ENCODE assay signal across 23 mouse cellular contexts in the genomic region with DNA sequence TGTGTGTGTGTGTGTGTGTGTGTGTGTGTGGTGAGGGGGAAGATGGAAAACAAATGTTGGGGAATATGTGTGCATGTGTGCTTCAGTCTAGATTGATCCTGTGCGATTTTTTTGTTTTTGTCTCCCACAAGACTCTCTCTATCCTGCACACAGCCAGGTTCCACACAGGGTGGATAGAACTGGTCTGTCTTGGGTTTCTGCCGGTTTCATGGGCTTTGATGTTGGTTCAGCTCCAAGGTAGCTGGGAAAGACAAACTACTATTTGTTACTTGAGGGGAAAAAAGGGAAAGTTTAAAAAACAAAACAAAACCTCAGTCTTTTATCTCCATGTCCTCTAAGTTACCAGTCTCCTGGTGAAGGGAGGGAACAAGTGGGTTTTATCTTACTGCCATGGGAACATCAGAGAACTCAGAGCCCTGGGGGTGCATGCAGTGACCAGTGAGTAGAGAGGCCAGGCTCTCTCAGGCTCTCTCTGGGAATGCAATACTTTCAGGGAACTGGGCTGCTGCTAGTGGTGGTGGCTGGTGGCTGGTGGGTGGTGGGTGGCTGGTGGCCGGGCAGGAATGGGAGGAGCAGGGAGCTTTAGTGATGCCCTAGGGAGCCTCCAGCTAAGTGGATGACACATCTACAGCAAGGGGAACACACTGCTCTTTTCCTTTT. TPM values are rescaled to one million over a fixed set of nuclear protein-coding genes. Genes with fewer than 3 reads are reported as not detected.
DNase-seq lines count a peak whose midpoint lies in the region; ATAC-seq and TF ChIP-seq lines count a peak whose summit lies in the region.
"Had no signal": no experiment of that assay in that cellular context is flagged by ENCODE, and none has a peak within 500 bp of the region (broad histone marks: within the 10 kb centered on the region; RNA-seq: fewer than 3 reads in every experiment).

No protein-coding gene starts in this region.

- H3K9me3 ChIP-seq in forebrain, postnatal 0 days (ENCODE audit: low read length), result no peaks in the 10 kb centered on the region
- no peaks in the 10 kb centered on the region for H3K9me3 ChIP-seq in forebrain, embryonic 11.5 days (ENCODE audit: control insufficient read depth, low read length)
- H3K9me3 ChIP-seq in heart, postnatal 0 days (replicated peaks; ENCODE audit: control insufficient read depth, low read length), result no peaks in the 10 kb centered on the region
- no peaks in the 10 kb centered on the region for H3K9me3 ChIP-seq in stomach, postnatal 0 days (ENCODE audit: control insufficient read depth, low read length)
- H3K9me3 ChIP-seq: embryonic facial prominence, embryonic 13.5 days; forebrain, embryonic 13.5 days; heart, embryonic 13.5 days; hindbrain, embryonic 10.5 days had no signal

- H3K9ac ChIP-seq in forebrain, postnatal 0 days, result no peak overlapping the region
- H3K9ac ChIP-seq in forebrain, embryonic 11.5 days (ENCODE audit: low read length), result no peak overlapping the region
- no peak overlapping the region for H3K9ac ChIP-seq in heart, postnatal 0 days (replicated peaks; ENCODE audit: low read depth, low read length)
- H3K9ac ChIP-seq in stomach, postnatal 0 days (ENCODE audit: low read length), result no peak overlapping the region
- H3K9ac ChIP-seq: embryonic facial prominence, embryonic 13.5 days; forebrain, embryonic 13.5 days; heart, embryonic 13.5 days; hindbrain, embryonic 14.5 days had no signal

- no peak overlapping the region for H3K4me3 ChIP-seq in forebrain, postnatal 0 days (ENCODE audit: low read depth, low read length)
- no peak overlapping the region for H3K4me3 ChIP-seq in forebrain, embryonic 11.5 days (ENCODE audit: low read depth, low read length)
- no peak overlapping the region for H3K4me3 ChIP-seq in heart, postnatal 0 days (ENCODE audit: low read depth, low read length)
- no peak overlapping the region for H3K4me3 ChIP-seq in stomach, postnatal 0 days (ENCODE audit: low read depth, low read length)
- H3K4me3 ChIP-seq: embryonic facial prominence, embryonic 13.5 days; forebrain, embryonic 13.5 days; heart, adult 2 months; heart, embryonic 13.5 days; hindbrain, embryonic 10.5 days had no signal

- ATAC-seq in forebrain, postnatal 0 days, result peak; percentile 36; the same call in 1 of the 2 replicates
- ATAC-seq in forebrain, embryonic 11.5 days (replicated peaks; ENCODE audit: low FRiP score), result no peak
- peak; percentile 24; the same call in 1 of the 2 replicates for ATAC-seq in heart, postnatal 0 days (ENCODE audit: insufficient read depth, low read depth)
- no peak for ATAC-seq in stomach, postnatal 0 days (ENCODE audit: low FRiP score, low TSS enrichment)
- ATAC-seq: activated CD4-positive, CD25-positive, alpha-beta regulatory T cell, adult 4 months; forebrain, embryonic 13.5 days had no signal

- whole genome bisulfite sequencing in forebrain, postnatal 0 days, result 64% methylated on average over 3 of the region's 3 CpGs
- 76% methylated on average over 3 of the region's 3 CpGs for WGBS in forebrain, embryonic 11.5 days
- WGBS in heart, postnatal 0 days, result 64% methylated on average over 3 of the region's 3 CpGs
- WGBS in stomach, postnatal 0 days, result 87% methylated on average over 3 of the region's 3 CpGs

- no peak for DNase-seq in forebrain, postnatal 0 days
- DNase-seq in forebrain, embryonic 11.5 days (ENCODE audit: low spot score), result no peak
- DNase-seq in heart, postnatal 0 days (ENCODE audit: low spot score), result no peak
- DNase-seq in heart, postnatal 36 days, result no peak
- peak; percentile 25 for DNase-seq in kidney, postnatal 14 days
- no peak for DNase-seq in kidney, postnatal 4 days
- DNase-seq in stomach, postnatal 0 days (ENCODE audit: low spot score), result peak; percentile 3
- DNase-seq: adrenal gland, postnatal 25 days; cerebellum, adult 18-20 months; cerebellum, adult 9-11 months; cerebellum, postnatal 36 days; gastrocnemius, postnatal 10 days; heart, adult 2 months; heart, postnatal 10 days had no signal

- no peaks in the 10 kb centered on the region for H3K27me3 ChIP-seq in forebrain, postnatal 0 days (ENCODE audit: insufficient read depth, low read length)
- no peaks in the 10 kb centered on the region for H3K27me3 ChIP-seq in forebrain, embryonic 11.5 days (ENCODE audit: control insufficient read depth, insufficient read depth, low read length)
- no peaks in the 10 kb centered on the region for H3K27me3 ChIP-seq in heart, postnatal 0 days (ENCODE audit: control insufficient read depth, insufficient read depth, low read length)
- H3K27me3 ChIP-seq in stomach, postnatal 0 days (ENCODE audit: control insufficient read depth, insufficient read depth, low read length), result no peaks in the 10 kb centered on the region
- H3K27me3 ChIP-seq: embryonic facial prominence, embryonic 13.5 days; forebrain, embryonic 13.5 days; heart, embryonic 13.5 days had no signal

- no peak overlapping the region for H3K4me2 ChIP-seq in forebrain, postnatal 0 days (ENCODE audit: low read depth)
- H3K4me2 ChIP-seq in forebrain, embryonic 11.5 days (ENCODE audit: low read depth, low read length, severe bottlenecking), result no peak overlapping the region
- H3K4me2 ChIP-seq in heart, postnatal 0 days (ENCODE audit: low read depth, low read length), result no peak overlapping the region
- no peak overlapping the region for H3K4me2 ChIP-seq in stomach, postnatal 0 days (replicated peaks; ENCODE audit: low read depth)
- H3K4me2 ChIP-seq: embryonic facial prominence, embryonic 13.5 days; forebrain, embryonic 13.5 days; heart, embryonic 13.5 days; hindbrain, embryonic 14.5 days had no signal

- no peak overlapping the region for H3K27ac ChIP-seq in forebrain, postnatal 0 days (ENCODE audit: low read depth, low read length)
- no peak overlapping the region for H3K27ac ChIP-seq in forebrain, embryonic 11.5 days (ENCODE audit: low read depth, low read length)
- no peak overlapping the region for H3K27ac ChIP-seq in heart, postnatal 0 days (ENCODE audit: low read depth)
- H3K27ac ChIP-seq in stomach, postnatal 0 days (replicated peaks), result no peak overlapping the region
- H3K27ac ChIP-seq: embryonic facial prominence, embryonic 13.5 days; forebrain, embryonic 13.5 days; heart, adult 2 months; heart, embryonic 13.5 days; hindbrain, embryonic 10.5 days; hindbrain, embryonic 14.5 days had no signal

- TF ChIP-seq CTCF in forebrain, postnatal 0 days (IDR thresholded peaks at IDR 0.05; ENCODE audit: low read depth), result no peak
- TF ChIP-seq CTCF in heart, postnatal 0 days (IDR thresholded peaks at IDR 0.05; ENCODE audit: low read depth), result no peak
- no peak for TF ChIP-seq CTCF in stomach, postnatal 0 days (IDR thresholded peaks at IDR 0.05; ENCODE audit: low read depth)

- TF ChIP-seq EP300 in heart, postnatal 0 days (IDR thresholded peaks at IDR 0.05; ENCODE audit: low read depth), result no peak
- no peak for TF ChIP-seq EP300 in stomach, postnatal 0 days (optimal IDR thresholded peaks at IDR 0.05)

- H3K36me3 ChIP-seq in forebrain, postnatal 0 days (ENCODE audit: insufficient read depth), result no peaks in the 10 kb centered on the region
- no peaks in the 10 kb centered on the region for H3K36me3 ChIP-seq in forebrain, embryonic 11.5 days (ENCODE audit: control insufficient read depth, insufficient read depth, low read length)
- H3K36me3 ChIP-seq in heart, postnatal 0 days (replicated peaks; ENCODE audit: control insufficient read depth, insufficient read depth, low read length), result no peaks in the 10 kb centered on the region
- H3K36me3 ChIP-seq in stomach, postnatal 0 days (ENCODE audit: control insufficient read depth, insufficient read depth, low read length), result no peaks in the 10 kb centered on the region
- H3K36me3 ChIP-seq: embryonic facial prominence, embryonic 13.5 days; heart, embryonic 13.5 days; hindbrain, embryonic 10.5 days had no signal

- no peaks in the 10 kb centered on the region for H3K4me1 ChIP-seq in forebrain, postnatal 0 days (ENCODE audit: insufficient read depth)
- no peaks in the 10 kb centered on the region for H3K4me1 ChIP-seq in forebrain, embryonic 11.5 days (replicated peaks; ENCODE audit: control insufficient read depth, insufficient read depth, low read length)
- H3K4me1 ChIP-seq in heart, postnatal 0 days (ENCODE audit: control insufficient read depth, insufficient read depth), result no peaks in the 10 kb centered on the region
- no peaks in the 10 kb centered on the region for H3K4me1 ChIP-seq in stomach, postnatal 0 days (replicated peaks; ENCODE audit: control insufficient read depth, insufficient read depth)
- H3K4me1 ChIP-seq: forebrain, embryonic 13.5 days had no signal

- intact Hi-C loops in heart, postnatal 36 days (cut with DNase I), result no loop called here

RNA-seq across cellular contexts. Expression of gene Anapc15-ps, which starts 5.8 kb away (rescaled TPM):
- not detected in 2 replicates for total RNA-seq in forebrain, postnatal 0 days (2014; rRNA removed)
- polyA plus RNA-seq in forebrain, postnatal 0 days (2015; fragmentation: Nextera tagmentation; extraction: Ambion mirVana), result 0.55 TPM in 1 of 2 replicates, not detected in the other
- polyA plus RNA-seq in forebrain, embryonic 11.5 days (2014; fragmentation: Nextera tagmentation; extraction: Ambion mirVana), result not detected in 2 replicates
- total RNA-seq in heart, postnatal 0 days (2014; rRNA removed; ENCODE audit: low replicate concordance), result not detected in 2 replicates
- not detected in 2 replicates for polyA plus RNA-seq in heart, postnatal 0 days (2015; fragmentation: Nextera tagmentation; extraction: Ambion mirVana)
- not detected for total RNA-seq in heart, postnatal 36 days (2021)
- not detected in 2 replicates for polyA plus RNA-seq in stomach, postnatal 0 days (2015; fragmentation: Nextera tagmentation; extraction: Ambion mirVana)
- total RNA-seq: adrenal gland, adult 18-20 months; adrenal gland, postnatal 25 days; gastrocnemius, postnatal 10 days; gastrocnemius, postnatal 4 days; heart, adult 2 months; heart, postnatal 10 days; MEL had no signal
- polyA plus RNA-seq: activated CD4-positive, CD25-positive, alpha-beta regulatory T cell, adult 4 months; embryonic facial prominence, embryonic 13.5 days; forebrain, embryonic 13.5 days; heart, adult 2 months; heart, embryonic 13.5 days; hindbrain, embryonic 10.5 days; hindbrain, embryonic 14.5 days had no signal

Comparison
In these comparisons a context has a peak if more than half of its experiments do, and no peak if none do; other contexts are left out.
1. ATAC-seq: peak in forebrain, postnatal 0 days (single experiment) and heart, postnatal 0 days (single experiment); none in forebrain, embryonic 11.5 days (single experiment) and stomach, postnatal 0 days (single experiment).
2. DNase-seq: peak in kidney, postnatal 14 days (single experiment) and stomach, postnatal 0 days (single experiment); none in forebrain, postnatal 0 days (single experiment), forebrain, embryonic 11.5 days (single experiment), heart, postnatal 0 days (single experiment), heart, postnatal 36 days (0 of 2) and kidney, postnatal 4 days (0 of 2).